Mouse (Mus musculus) limb, embryonic 10.5 days (tissue): ENCODE results near the gene Tunar. TPM values are rescaled to one million over a fixed set of nuclear protein-coding genes. Genes with fewer than 3 reads are reported as not detected.

Experiments used
- DNase-seq: peaks from one replicate; pipeline ENCODE4 v3.0.0-alpha.2; 2017; ENCODE audit warnings: low spot score
- H3K27ac ChIP-seq: fragments of 300-500 bp; sonication (generic); 2 replicates; pipeline ENCODE4 v1.5.1; 2016; ENCODE audit warnings: mild to moderate bottlenecking
- H3K27me3 ChIP-seq: fragments of 300-500 bp; sonication (generic); 2 replicates; pipeline ENCODE4 v1.6.1; 2016; ENCODE audit warnings: low read depth, mild to moderate bottlenecking; ENCODE audit not compliant: poor library complexity, severe bottlenecking
- H3K36me3 ChIP-seq: fragments of 300-500 bp; sonication (generic); 2 replicates; pipeline ENCODE4 v1.6.1; 2016; ENCODE audit warnings: mild to moderate bottlenecking, moderate library complexity
- H3K4me1 ChIP-seq: fragments of 300-500 bp; sonication (generic); 2 replicates; pipeline ENCODE4 v1.6.1; 2016
- H3K4me3 ChIP-seq: fragments of 300-500 bp; sonication (generic); 2 replicates; pipeline ENCODE4 v1.5.1; 2016; ENCODE audit warnings: mild to moderate bottlenecking, moderate library complexity
- H3K9me3 ChIP-seq: fragments of 300-500 bp; sonication (generic); replicated peaks from 2 replicates; pipeline ENCODE4 v1.6.1; 2016; ENCODE audit warnings: mild to moderate bottlenecking
- WGBS: fragments of 180-500 bp; shearing (Covaris S2); methylation state at CpG from one replicate; pipeline ENCODE4 v1.1.7; 2016; 5-methylcytosine and 5-hydroxymethylcytosine counted together
- polyA plus RNA-seq: library from polyadenylated mRNA; unstranded; fragments of >200 nt; fragmentation: Nextera tagmentation; extraction: Ambion mirVana; gene quantifications from 2 replicates; pipeline ENCODE4 v1.2.1, GENCODE M21; 2016

Tunar gene
- polyA plus RNA-seq, result 0.23 and 0.26 TPM in 2 replicates

DNA sequence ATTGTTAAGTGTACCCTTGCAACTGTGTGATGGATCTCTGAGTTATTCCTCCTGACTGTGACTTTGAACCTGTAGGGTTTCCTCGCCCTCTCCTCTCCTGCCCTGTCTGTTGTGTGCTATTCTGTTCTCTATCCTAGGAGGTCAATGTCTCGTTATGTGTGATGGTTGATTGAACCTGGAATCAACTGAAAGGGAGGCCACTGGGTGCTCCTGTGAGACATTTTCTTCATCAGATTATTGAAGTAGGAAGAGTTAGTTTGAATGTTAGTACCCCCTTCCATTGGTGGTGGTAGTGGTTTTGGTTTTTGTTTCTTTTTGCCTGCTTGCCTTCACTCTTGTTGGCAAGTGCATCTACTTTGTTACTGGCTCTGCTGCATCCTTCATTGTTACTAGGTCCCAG is at the start of gene Tunar:
Gene Tunar, plus strand, starts transcription at position 301 of the 400 bp plus-strand sequence.
- WGBS, result 94% methylated on average over 2 of the region's 2 CpGs
- Histone ChIP-seq H3K27ac (no peak within 1 kb of the TSS), H3K4me3 (no peak within 1 kb of the TSS), H3K27me3 (peaks cover 43% of the 10 kb centered on the region), H3K4me1 (peaks cover 19% of the 10 kb centered on the region), H3K36me3 (no peaks in the 10 kb centered on the region), H3K9me3 (no peaks in the 10 kb centered on the region)
- DNase-seq, result no peak

DNA sequence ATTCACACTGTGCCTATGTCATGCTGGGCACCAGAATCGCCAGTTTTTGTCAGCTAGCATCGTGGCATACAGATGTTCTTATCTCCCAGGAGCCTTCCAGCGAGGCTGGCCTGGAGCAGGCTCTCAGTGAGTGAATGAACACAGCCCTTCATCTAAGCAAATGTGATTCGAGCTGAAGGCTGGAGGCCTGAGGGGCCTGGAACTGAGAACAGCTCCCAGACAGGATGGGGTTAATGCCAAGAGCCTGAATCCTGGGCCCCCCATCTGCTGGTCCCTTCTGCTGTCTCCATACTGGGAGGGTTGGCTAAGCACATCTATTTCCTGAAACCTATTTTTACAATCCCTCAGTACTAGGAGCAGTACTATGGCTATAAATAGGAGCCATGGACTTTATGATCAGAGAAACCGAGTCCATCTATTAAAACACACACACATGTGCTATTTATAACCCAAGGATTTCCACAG is 21.1 kb upstream of the Tunar start:
- Histone ChIP-seq H3K4me3 (no peak overlapping the region), H3K36me3 (no peaks in the 10 kb centered on the region), H3K27me3 (no peaks in the 10 kb centered on the region), H3K9me3 (no peaks in the 10 kb centered on the region), H3K27ac (no peak overlapping the region), H3K4me1 (no peaks in the 10 kb centered on the region)
- 71% methylated on average over 5 of the region's 5 CpGs for WGBS
- DNase-seq, result no peak

DNA sequence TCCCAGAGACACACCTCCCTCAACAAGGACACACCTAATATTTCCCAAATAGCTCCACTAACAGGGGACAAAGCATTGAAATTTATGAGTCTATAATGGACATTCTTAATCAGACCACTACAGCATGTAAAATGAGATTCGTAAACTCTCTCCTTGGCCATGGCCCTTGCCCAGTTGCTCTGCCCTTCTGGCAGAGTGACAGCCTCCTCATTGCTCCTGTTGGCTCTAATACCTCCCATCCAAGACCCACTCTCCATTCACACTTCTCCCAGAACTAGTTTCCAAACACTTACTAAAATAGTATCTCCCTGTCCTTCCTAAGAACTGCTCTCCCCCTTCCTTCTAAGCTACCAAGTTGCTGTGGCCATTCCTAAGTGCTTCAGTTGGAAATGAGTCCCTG is 19.3 kb upstream of the Tunar start:
- no peaks in the 10 kb centered on the region for H3K27me3 ChIP-seq
- WGBS, result 94% methylated on average over 1 of the region's 1 CpGs
- H3K27ac ChIP-seq, result no peak overlapping the region
- no peaks in the 10 kb centered on the region for H3K4me1 ChIP-seq
- H3K4me3 ChIP-seq, result no peak overlapping the region
- H3K36me3 ChIP-seq, result no peaks in the 10 kb centered on the region
- H3K9me3 ChIP-seq, result no peaks in the 10 kb centered on the region
- DNase-seq, result no peak

DNA sequence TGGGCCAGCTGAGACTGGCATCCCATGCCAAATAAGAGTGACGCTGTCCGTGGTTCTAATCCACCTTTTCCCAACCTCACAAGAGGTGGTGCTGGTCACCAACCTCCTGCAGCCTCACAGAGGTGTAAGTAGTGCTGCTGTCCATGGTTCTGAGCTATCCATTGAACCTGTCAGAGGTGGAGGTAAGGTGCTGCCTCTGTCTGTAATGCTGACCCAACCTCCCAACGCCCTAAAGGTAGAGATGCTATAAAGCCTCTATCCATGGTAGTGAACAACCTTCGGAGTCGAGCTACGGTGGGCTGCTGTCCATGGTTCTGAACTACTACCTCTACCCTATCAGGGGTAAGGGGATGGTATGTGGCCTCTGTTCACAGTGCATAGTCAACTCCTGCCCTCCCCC is 11.5 kb upstream of the Tunar start:
- H3K27me3 ChIP-seq, result no peaks in the 10 kb centered on the region
- DNase-seq, result peak; percentile 75
- H3K4me1 ChIP-seq, result no peaks in the 10 kb centered on the region
- no peaks in the 10 kb centered on the region for H3K9me3 ChIP-seq
- H3K4me3 ChIP-seq, result no peak overlapping the region
- no peak overlapping the region for H3K27ac ChIP-seq
- no peaks in the 10 kb centered on the region for H3K36me3 ChIP-seq
- WGBS, result 20% methylated on average over 6 of the region's 6 CpGs

DNA sequence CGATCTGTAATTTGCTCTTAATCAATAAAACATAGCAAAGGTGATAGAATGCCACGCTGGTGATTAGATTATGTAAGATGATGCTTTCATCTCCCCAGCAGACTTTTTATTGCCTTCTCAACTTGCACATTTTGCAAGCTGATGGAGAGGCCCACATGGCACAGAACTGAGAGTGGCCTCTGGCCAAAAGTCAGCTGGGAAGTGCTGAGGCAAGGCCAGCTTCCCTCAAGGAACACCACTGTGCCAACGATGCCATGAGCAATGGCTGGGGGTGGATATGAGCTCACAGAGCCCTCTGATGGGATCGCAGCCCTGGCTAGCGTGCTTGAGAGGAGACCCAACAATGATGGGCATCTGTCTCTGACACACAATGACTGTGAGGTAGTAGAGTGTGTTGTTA is 6.6 kb upstream of the Tunar start:
- no peaks in the 10 kb centered on the region for H3K36me3 ChIP-seq
- no peaks in the 10 kb centered on the region for H3K27me3 ChIP-seq
- no peak for DNase-seq
- no peak overlapping the region for H3K4me3 ChIP-seq
- 75% methylated on average over 5 of the region's 5 CpGs for WGBS
- no peaks in the 10 kb centered on the region for H3K9me3 ChIP-seq
- no peak overlapping the region for H3K27ac ChIP-seq
- no peaks in the 10 kb centered on the region for H3K4me1 ChIP-seq

DNA sequence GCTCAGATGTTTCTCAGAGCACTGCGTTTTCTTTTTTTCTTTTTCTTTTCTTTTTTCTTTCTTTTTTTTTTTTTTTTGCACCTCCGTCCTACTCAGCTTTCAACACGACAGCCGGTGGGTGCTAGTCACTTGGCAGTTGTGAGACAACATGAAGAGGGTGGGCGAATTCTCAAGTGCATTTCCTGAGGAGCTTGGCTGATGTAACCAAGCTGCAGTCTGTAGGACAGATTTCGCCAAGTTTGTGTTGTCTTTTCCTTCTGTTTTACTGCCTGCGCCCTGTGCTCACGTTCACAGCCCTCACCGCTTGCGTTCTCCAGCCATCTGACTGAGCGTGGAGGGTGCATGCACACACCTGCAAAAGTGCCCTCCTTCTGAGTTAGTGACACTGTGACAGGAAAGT is 5.3 kb upstream of the Tunar start:
- H3K4me1 ChIP-seq, result no peaks in the 10 kb centered on the region
- H3K4me3 ChIP-seq, result no peak overlapping the region
- no peaks in the 10 kb centered on the region for H3K27me3 ChIP-seq
- 69% methylated on average over 11 of the region's 11 CpGs for WGBS
- no peak for DNase-seq
- no peak overlapping the region for H3K27ac ChIP-seq
- H3K9me3 ChIP-seq, result no peaks in the 10 kb centered on the region
- no peaks in the 10 kb centered on the region for H3K36me3 ChIP-seq

DNA sequence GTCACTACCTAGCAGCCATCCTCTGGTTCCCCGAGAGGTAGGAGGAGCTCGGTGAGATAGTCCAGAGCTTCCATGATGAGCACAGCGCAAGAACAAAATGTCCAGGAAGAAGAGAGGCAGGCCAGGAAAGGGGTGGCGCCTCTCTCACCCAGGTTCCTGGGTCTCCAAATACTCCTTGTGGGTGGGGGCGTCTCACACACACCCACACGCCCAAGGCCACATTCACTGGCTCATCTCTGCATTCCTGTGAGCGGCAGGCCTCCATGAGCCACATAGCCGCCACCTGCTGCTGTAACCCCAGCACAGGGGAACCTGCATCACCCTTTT is 2.4 kb downstream of the Tunar start:
- Histone ChIP-seq H3K4me3 (peak overlapping the region; percentile 68), H3K27ac (0 out of 2 replicates have a peak overlapping the region, but pooled peaks have one; percentile 37)
- WGBS, result 9% methylated on average over 8 of the region's 8 CpGs

DNA sequence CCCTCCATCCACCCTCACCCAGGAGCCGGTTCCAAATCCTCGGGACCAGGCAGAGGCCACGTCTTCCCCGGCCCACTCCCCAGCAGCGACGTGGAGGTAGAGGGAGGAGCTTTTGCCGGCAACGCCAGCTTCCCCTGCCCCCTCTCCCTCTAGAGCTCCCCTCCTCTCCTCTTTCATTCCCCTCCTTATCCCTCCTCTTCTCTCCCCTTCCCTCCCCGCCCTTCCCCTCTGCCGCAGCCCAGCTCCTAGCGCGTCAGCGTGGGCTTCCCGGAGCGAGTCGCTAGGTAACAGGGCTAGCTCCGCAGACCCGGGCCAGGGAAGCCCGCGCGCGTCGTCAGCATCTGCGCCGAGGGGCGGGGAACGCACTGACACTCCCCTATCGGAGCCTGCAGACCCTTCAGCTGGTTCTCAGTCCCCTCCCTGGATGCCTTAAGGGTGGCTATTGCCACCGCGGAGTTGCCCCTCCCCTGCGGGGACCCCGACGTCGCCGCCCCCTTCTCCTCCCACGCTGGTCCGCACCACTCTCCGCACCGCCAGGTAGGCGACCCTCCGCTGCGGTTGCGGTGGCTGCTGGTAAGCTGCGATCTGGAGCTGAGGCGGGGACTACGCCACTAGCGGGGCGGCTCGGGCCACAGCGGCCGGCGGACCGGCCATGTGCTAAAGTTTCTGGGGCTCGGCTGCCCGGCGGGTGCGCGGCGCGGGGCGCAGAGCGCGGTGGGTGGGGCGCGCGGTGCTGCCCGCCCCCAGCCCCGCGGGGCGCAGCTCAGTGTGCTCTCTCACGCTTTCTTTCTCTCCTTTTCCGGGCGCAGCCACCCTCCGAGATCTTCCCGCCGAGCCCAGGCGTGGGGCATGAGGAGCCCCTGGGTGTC is 3.0 kb downstream of the Tunar start:
- WGBS, result under 1% methylated on average over 77 of the region's 77 CpGs
- Histone ChIP-seq H3K27me3 (peaks cover 58% of the 10 kb centered on the region), H3K4me3 (peak overlapping the region; percentile 68), H3K4me1 (peaks cover 20% of the 10 kb centered on the region), H3K27ac (peak overlapping the region; percentile 37; the same call in 1 of the 2 replicates), H3K9me3 (no peaks in the 10 kb centered on the region), H3K36me3 (no peaks in the 10 kb centered on the region)
- DNase-seq, result peak; percentile 75

More for the DNA sequence above, 2.4 kb downstream of the Tunar start:
- Histone ChIP-seq H3K36me3 (no peaks in the 10 kb centered on the region), H3K4me1 (peaks cover 19% of the 10 kb centered on the region), H3K27me3 (peaks cover 58% of the 10 kb centered on the region), H3K9me3 (no peaks in the 10 kb centered on the region)
- DNase-seq, result no peak

DNA sequence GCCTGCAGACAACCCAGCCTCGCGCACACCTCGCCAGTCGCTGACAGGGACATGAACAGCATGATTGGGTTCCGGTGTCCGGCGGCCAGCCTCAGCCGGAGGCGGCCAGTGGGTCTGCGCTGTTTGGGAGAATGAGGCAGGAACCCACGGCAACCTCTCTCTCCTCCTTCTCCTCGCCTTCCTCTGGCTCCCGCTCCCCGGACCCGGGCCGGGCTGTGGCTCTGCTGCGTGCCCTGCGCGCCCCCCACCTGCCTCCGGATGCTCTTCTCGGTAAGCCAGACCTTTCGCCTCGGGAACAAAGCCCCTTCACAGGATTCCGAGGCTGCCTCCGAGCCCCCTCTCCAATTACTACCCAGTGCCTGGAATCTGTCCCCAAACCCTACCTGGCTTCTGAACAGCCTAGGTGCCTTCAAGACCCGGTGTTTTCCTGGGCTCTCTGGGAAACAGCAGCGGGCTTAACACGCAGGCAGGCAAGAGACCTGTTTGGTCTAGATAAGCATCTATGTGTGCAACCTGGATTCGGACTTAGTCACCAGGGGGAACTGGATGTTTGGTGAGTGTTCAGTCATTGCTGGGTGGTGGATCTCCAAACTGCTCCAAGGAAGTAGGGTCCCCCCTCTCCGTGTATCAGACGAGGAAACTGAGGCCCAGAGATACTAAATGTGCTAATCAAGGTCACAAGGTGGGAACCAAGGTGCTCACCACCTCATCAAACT is 3.8 kb downstream of the Tunar start:
- Histone ChIP-seq H3K36me3 (no peaks in the 10 kb centered on the region), H3K4me1 (peaks cover 26% of the 10 kb centered on the region), H3K9me3 (no peaks in the 10 kb centered on the region), H3K4me3 (peak overlapping the region; percentile 68), H3K27ac (peak overlapping the region; percentile 37; the same call in 1 of the 2 replicates), H3K27me3 (peaks cover 58% of the 10 kb centered on the region)
- WGBS, result 4% methylated on average over 30 of the region's 31 CpGs
- DNase-seq, result peak; percentile 48

DNA sequence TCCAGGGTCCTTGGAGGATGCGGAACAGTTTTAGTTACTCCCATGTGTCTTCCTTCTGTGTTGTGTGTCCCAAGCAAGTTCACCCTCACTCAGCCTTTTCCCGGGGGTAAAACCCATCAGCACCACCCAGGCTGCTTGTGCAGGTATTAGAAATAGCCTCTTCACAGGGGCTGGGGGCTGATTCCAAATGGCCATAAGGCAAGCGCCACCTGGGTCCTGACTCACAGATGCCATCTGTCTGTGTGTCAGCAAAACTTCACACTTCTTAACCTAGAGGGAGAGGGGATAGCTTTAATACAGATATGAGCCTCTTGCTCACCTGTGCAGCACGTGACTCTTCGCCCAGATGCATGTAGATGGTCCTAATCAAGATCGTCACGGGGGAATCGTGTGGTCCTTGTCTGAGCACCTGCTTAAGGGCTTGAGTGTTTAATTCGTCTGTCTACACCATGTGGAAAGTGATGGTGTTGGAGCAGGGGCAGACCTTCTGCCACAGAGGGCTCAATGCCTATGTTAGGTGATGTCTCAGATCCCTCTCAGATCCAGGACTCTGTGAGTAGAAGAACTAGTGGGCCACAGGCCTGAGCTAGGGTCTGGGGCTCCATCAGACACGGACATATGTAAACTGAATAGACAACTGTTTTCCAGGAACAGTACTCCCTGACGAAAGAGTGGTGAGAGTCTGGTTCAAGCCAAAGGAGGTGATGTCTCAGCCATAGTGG is 4.7 kb downstream of the Tunar start:
- WGBS, result 78% methylated on average over 11 of the region's 11 CpGs
- Histone ChIP-seq H3K9me3 (no peaks in the 10 kb centered on the region), H3K27me3 (peaks cover 58% of the 10 kb centered on the region), H3K27ac (no peak overlapping the region), H3K4me1 (peaks cover 32% of the 10 kb centered on the region), H3K36me3 (no peaks in the 10 kb centered on the region), H3K4me3 (no peak overlapping the region)
- DNase-seq, result no peak

DNA sequence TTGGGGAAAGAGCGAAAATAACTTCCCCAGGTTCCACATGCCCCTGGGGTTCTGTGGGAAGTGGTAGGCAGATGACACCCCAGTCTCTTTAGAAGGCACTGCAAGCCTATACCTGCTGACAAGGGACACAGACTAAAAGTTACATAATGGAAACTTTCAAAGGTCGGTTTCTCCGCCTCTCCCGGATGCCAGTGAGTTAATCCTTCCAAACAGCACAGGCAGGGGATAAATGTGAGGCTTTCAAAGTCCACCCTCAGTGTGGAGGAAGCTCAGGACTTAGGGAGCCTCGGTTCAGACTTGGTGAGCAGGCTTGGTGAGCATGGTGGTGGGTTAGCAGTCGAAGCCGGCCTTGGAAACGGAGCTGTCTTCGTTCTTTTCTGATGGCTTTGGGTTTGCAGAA is 7.9 kb downstream of the Tunar start:
- Histone ChIP-seq H3K27ac (no peak overlapping the region), H3K9me3 (no peaks in the 10 kb centered on the region), H3K36me3 (no peaks in the 10 kb centered on the region), H3K4me1 (peaks cover 24% of the 10 kb centered on the region), H3K4me3 (no peak overlapping the region), H3K27me3 (peaks cover 35% of the 10 kb centered on the region)
- no peak for DNase-seq
- WGBS, result 50% methylated on average over 9 of the region's 9 CpGs

DNA sequence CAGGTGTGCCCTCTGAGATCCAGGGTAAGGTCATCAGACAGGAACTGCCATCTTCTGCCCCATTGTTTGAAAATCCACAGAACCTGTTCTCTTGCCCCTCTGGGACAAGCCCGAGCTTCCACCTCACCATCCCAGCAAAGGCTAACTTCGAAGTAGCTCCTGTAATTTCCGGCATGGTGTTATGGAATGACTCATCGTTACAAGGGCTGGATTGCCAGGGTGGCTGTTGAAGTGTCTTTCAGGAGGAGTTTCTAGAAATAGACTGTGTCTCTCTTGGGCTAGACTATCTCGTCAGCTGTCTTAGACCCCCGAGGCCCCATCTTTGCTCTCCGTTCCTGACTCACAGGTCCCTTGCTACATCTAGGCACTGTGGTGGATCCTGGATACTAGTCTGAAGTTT is 10.8 kb downstream of the Tunar start:
- Histone ChIP-seq H3K4me1 (peaks cover 13% of the 10 kb centered on the region; the same call in 1 of the 2 replicates), H3K27me3 (peaks cover 5% of the 10 kb centered on the region; the same call in 1 of the 2 replicates), H3K9me3 (no peaks in the 10 kb centered on the region), H3K36me3 (no peaks in the 10 kb centered on the region), H3K4me3 (no peak overlapping the region), H3K27ac (no peak overlapping the region)
- no peak for DNase-seq
- WGBS, result 89% methylated on average over 7 of the region's 7 CpGs
